Mouse (Mus musculus) spleen, adult 2 months (tissue): ENCODE measurements around the gene Hesx1. TPM values are rescaled to one million over a fixed set of nuclear protein-coding genes. Genes with fewer than 3 reads are reported as not detected.
"Not testable (repeated sequence)": the region's sequence is repeated elsewhere in the genome, so short reads cannot be mapped to it uniquely, and the experiment has no call there.

Source experiments
- DNase-seq, 2 experiments: peaks; one replicate each; pipeline versions ENCODE4 v3.0.0 to v3.0.0-alpha.2; 2012 to 2021; ENCODE audit warnings: low spot score in 2 of 2, low read depth in 1 of 2
- H3K27ac ChIP-seq: fragments of 200-500 bp; 2 replicates; pipeline ENCODE4 v1.5.1; 2012; ENCODE audit warnings: low read length, inconsistent platforms; ENCODE audit not compliant: insufficient read depth
- H3K27me3 ChIP-seq: fragments of 200-500 bp; 2 replicates; pipeline ENCODE4 v1.6.1; 2012; ENCODE audit warnings: mild to moderate bottlenecking, moderate library complexity, low read length, inconsistent platforms; ENCODE audit not compliant: control insufficient read depth, insufficient read depth
- H3K36me3 ChIP-seq: fragments of 200-500 bp; 2 replicates; pipeline ENCODE4 v1.6.1; 2012; ENCODE audit warnings: mild to moderate bottlenecking, low read length, inconsistent platforms; ENCODE audit not compliant: control insufficient read depth, insufficient read depth
- H3K4me1 ChIP-seq: fragments of 200-500 bp; 2 replicates; pipeline ENCODE4 v1.6.1; 2011; ENCODE audit warnings: inconsistent platforms; ENCODE audit not compliant: control insufficient read depth, insufficient read depth, insufficient read length
- H3K4me3 ChIP-seq: fragments of 200-500 bp; 2 replicates; pipeline ENCODE4 v1.5.1; 2011; ENCODE audit warnings: mild to moderate bottlenecking, inconsistent platforms; ENCODE audit not compliant: insufficient read depth, insufficient read length; ENCODE audit errors: extremely low read depth
- CTCF ChIP-seq: fragments of 200-500 bp; IDR thresholded peaks from 2 replicates; pipeline ENCODE4 v1.5.1; 2011; ENCODE audit warnings: mild to moderate bottlenecking, inconsistent platforms; ENCODE audit not compliant: insufficient read depth, insufficient read length, insufficient replicate concordance; ENCODE audit errors: extremely low read depth
- POLR2A ChIP-seq: fragments of 200-500 bp; IDR thresholded peaks from 2 replicates; pipeline ENCODE4 v1.6.1; 2011; ENCODE audit warnings: low read depth, low read length, inconsistent platforms
- WGBS: fragments of 180-500 bp; shearing (Covaris S2); methylation state at CpG from one replicate; pipeline ENCODE4 v1.1.7; 2018; 5-methylcytosine and 5-hydroxymethylcytosine counted together
- polyA plus RNA-seq: library from polyadenylated mRNA; depleted of rRNA; stranded (reverse); fragments of >200 nt; gene quantifications from 2 replicates; pipeline ENCODE4 v1.2.3, GENCODE M21; 2012; rRNA removed

Hesx1 gene
- polyA plus RNA-seq, result 0.09 TPM in 1 of 2 replicates, not detected in the other

DNA sequence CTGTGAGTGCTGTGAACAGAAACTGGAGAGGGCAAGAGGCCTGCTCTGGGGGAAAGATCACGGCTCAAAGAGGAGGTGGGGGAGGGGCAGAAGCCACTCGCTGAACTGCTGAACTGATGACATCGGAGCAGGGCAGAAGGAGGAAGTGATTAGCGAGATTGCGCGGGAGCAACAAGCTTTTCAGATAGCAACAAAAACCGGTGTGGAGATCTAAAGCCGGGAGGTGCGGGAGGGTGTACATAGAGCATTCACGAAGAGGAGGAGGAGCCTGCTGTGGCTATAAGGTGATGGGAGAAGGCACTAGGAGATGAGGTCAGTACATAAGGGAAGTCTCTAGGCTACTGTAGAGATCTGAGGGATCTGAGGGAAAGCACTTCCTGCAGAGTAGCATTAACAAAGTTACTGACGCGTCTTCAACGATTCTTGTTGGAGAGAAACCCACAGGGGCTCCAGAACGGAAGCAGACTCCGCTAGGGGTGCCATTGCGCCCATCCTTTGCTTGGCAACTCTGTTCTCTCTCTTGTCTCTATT, at the start of gene Hesx1:
TSS of gene Hesx1 (plus strand) at position 206 of the 531 bp plus-strand sequence.
- TF ChIP-seq CTCF (peak; percentile 20; the same call in 1 of the 2 replicates), POLR2A (no peak)
- H3K4me1 ChIP-seq, result no peaks in the 10 kb centered on the region; the same call in 1 of the 2 replicates
- no peaks in the 10 kb centered on the region for H3K27me3 ChIP-seq
- no peaks in the 10 kb centered on the region for H3K36me3 ChIP-seq
- H3K4me3 ChIP-seq, result peak within 1 kb of the TSS; percentile 52
- peak; percentile 51 to 56 for DNase-seq
- H3K27ac ChIP-seq, result peak within 1 kb of the TSS; percentile 64; the same call in 1 of the 2 replicates
- 1% methylated on average over 16 of the region's 16 CpGs for WGBS

DNA sequence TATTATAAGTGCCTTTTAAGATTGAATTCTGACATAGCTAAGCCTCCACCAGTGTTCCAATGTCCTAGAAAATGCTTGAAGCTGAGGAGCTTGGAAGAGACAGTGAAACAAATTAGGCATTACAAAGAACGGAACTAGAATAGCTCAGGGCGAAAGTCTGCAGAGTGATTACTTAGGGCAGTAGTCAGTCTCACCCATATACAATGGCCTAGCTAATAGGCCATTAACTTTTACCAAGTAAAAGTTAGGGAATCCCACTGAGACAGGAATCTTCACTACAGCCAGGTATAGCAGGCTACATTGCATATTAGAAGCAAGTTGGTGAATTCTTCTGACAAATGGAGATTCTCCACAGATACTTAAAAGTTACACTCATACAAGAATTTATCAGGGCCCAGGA, 38.1 kb upstream of the Hesx1 start:
- not testable (repeated sequence) for H3K27me3 ChIP-seq, DNase-seq, H3K4me1 ChIP-seq, H3K4me3 ChIP-seq, H3K27ac ChIP-seq, H3K36me3 ChIP-seq
- WGBS, result 97% methylated on average over 2 of the region's 2 CpGs

DNA sequence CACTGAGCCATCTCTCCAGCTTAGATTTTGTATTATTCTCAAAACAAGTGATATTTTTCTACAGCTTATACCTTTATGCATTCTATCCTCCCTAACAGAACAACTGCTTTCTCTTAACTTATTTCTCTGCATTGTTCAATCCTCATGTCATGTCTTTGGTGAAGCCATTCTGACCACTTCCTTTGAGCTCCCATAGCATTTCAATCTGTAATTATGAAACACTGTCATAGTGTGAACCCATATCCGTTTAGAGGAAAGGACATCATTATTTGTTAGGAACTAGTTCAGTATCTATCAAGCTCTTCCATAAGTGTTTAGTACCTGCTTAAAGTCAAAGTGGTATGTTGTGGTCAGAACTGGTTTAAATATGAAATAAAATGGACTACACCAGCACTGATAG, 33.7 kb upstream of the Hesx1 start:
- WGBS, result 66% methylated on average over 1 of the region's 1 CpGs
- TF ChIP-seq POLR2A (no peak), CTCF (no peak)

DNA sequence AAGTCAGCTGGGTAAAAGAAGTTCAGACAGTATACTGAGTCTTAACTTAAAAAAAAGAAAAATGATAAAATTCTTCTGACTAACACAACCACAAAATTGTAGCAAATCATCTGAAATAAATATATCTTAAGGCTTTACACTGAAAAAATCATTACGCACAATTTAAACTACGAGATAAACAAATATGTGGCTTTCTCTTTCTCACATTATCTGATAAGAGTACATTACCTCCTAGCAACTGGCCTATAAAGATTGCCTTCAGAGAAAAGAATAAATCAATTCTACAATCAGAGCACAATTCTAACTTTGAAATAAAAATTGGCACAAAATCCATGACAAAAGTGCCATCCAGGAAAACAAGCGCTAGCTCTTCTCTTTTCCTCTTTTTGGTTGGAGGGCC, 25.1 kb upstream of the Hesx1 start:
- 74% methylated on average over 3 of the region's 3 CpGs for WGBS
- H3K27ac ChIP-seq, result no peak overlapping the region
- no peak overlapping the region for H3K4me3 ChIP-seq
- no peaks in the 10 kb centered on the region; the same call in 1 of the 2 replicates for H3K4me1 ChIP-seq
- TF ChIP-seq CTCF (no peak), POLR2A (no peak)
- DNase-seq, result no peak
- H3K36me3 ChIP-seq, result no peaks in the 10 kb centered on the region
- no peaks in the 10 kb centered on the region for H3K27me3 ChIP-seq

More for the DNA sequence above, 33.7 kb upstream of the Hesx1 start:
- DNase-seq, result no peak
- Histone ChIP-seq H3K27ac (no peak overlapping the region), H3K4me3 (no peak overlapping the region), H3K36me3 (peaks cover 7% of the 10 kb centered on the region), H3K4me1 (no peaks in the 10 kb centered on the region), H3K27me3 (no peaks in the 10 kb centered on the region)

DNA sequence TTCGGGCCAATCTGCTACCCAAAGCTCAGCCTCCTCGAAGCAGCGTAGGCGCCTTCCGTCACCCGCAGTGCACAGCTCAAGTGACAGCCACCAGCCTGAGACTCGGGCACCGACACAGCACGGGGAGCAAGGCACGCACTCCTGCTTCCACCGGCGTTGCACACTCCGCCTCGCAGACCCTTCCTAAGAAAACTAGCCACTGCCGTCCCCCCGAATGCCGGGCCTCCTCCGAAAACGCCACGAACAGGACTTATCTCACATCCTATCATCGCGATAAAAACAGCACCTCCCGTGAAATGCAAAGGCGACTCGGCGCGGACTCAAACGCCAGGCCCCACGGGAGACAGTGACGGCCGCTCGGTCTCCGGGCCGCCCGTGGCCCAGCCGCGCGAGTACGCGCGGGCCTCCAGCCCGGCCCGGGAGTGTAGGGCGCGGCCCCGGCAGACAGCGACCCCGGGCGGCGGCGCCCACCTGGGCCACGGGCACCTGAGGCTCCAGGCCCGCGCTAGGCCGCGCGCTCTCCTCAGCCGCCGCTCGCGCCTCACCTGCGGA, 24.3 kb upstream of the Hesx1 start:
- peak overlapping the region; percentile 90 for H3K4me3 ChIP-seq
- H3K4me1 ChIP-seq, result no peaks in the 10 kb centered on the region; the same call in 1 of the 2 replicates
- TF ChIP-seq POLR2A (no peak), CTCF (no peak; the same call in 1 of the 2 replicates)
- WGBS, result under 1% methylated on average over 62 of the region's 62 CpGs
- peak; percentile 46 to 48 for DNase-seq
- no peaks in the 10 kb centered on the region for H3K27me3 ChIP-seq
- peak overlapping the region; percentile 80 for H3K27ac ChIP-seq
- H3K36me3 ChIP-seq, result no peaks in the 10 kb centered on the region

DNA sequence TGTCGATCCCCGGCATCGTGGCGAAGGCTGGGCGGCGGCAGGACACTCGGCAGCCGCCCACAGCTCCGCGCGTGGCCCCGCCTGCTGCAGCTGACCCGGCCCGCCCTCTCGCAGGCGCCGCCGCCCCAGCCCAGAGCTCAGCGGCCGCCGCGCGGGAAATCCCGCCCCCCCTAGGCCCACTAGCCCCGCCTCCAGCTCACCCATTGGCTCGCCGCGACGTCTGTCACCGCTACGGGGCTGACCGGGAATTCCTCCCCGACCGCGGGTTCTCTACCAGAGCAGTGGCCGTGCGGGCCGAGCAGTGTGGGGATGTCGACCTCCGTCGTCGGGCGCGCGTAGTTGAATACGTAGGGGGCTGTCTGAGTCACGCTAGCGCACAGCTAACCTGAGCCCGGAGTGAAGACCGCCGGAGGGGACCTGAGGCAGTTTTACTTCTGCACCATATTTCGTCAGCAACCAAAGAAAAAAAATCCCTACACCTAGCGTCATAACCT, 23.7 kb upstream of the Hesx1 start:
- no peaks in the 10 kb centered on the region for H3K36me3 ChIP-seq
- peak; percentile 84 to 98 for DNase-seq
- H3K27ac ChIP-seq, result peak overlapping the region; percentile 80
- TF ChIP-seq POLR2A (peak; percentile 85), CTCF (no peak)
- H3K4me3 ChIP-seq, result peak overlapping the region; percentile 90
- no peaks in the 10 kb centered on the region for H3K27me3 ChIP-seq
- no peaks in the 10 kb centered on the region; the same call in 1 of the 2 replicates for H3K4me1 ChIP-seq
- WGBS, result under 1% methylated on average over 53 of the region's 53 CpGs

DNA sequence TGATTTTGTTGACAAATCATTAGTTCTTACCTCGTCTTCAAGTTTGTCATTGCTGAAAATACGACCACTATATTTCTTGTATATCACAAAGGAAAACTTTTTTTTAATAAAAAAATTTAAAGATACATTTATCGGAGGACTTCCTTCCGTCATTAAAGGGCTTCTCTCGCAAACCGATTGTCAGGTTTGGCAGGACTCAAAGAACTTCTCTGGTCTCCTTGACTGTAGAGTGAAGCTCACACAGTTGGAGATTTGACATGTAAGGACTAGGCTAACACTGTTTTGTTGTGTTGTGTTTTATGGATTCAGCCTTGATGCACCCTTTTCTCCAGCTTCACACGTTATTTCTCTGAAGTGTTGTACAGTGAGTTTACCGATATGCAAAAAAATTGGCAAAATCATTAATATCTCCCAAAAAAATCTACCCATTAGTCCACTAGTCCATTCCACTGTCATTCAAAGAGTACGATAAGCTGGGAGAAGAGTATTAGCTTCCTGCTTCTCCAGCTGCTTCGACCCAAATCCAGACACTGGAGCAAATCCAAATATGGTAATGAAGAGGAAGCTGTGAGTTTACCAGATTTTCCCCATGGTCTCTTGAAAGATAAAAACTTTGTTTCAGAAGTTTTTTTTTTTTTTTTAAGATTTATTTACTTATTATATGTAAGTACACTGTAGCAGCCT, 23.0 kb upstream of the Hesx1 start, which contains the start of gene Appl1:
TSS of gene Appl1 (minus strand) at position 127 of the 684 bp plus-strand sequence.
- DNase-seq, result no peak
- H3K27ac ChIP-seq, result peak within 1 kb of the TSS; percentile 80
- TF ChIP-seq CTCF, result no peak
- no peak for TF ChIP-seq POLR2A
- H3K4me1 ChIP-seq, result no peaks in the 10 kb centered on the region; the same call in 1 of the 2 replicates
- H3K36me3 ChIP-seq, result no peaks in the 10 kb centered on the region
- H3K4me3 ChIP-seq, result peak within 1 kb of the TSS; percentile 90
- WGBS, result 18% methylated on average over 10 of the region's 10 CpGs
- H3K27me3 ChIP-seq, result no peaks in the 10 kb centered on the region
